Mouse (Mus musculus): ENCODE data around the gene Spryd3. TPM values are rescaled to one million over a fixed set of nuclear protein-coding genes. Genes with fewer than 3 reads are reported as not detected.
A peak's percentile ranks its signal among the peaks of the same experiment; 100 is the strongest.

Gene Spryd3
- polyA plus RNA-seq, 1 experiment from 2014 or later, result 95.9 TPM

GRCm38 (mm10) chr15:102105764-102106730, 30.0 kb downstream of the Spryd3 start:
- Histone ChIP-seq H3K9me3 (replicated peaks; ENCODE audit: control insufficient read depth, low read length, poor library complexity, severe bottlenecking) (no peaks in the 10 kb centered on the region), H3K4me3 (ENCODE audit: low read depth, low read length) (peak overlapping the region; percentile 38; the same call in 1 of the 2 replicates), H3K36me3 (ENCODE audit: control insufficient read depth, insufficient read depth, low read length) (no peaks in the 10 kb centered on the region), H3K4me2 (ENCODE audit: low read length) (peak overlapping the region; percentile 77), H3K27ac (ENCODE audit: low read length) (no peak overlapping the region), H3K9ac (ENCODE audit: low read depth, low read length) (no peak overlapping the region), H3K4me1 (ENCODE audit: control insufficient read depth, insufficient read depth, low read length) (peaks cover 12% of the 10 kb centered on the region), H3K27me3 (ENCODE audit: control insufficient read depth, insufficient read depth, low read depth, low read length) (peaks cover 23% of the 10 kb centered on the region)
- ATAC-seq, result no peak
- WGBS, result 31% methylated on average over 18 of the region's 18 CpGs

GRCm38 (mm10) chr15:102105360-102105759, 30.7 kb downstream of the Spryd3 start:
- no peak overlapping the region for H3K27ac ChIP-seq (ENCODE audit: low read length)
- no peaks in the 10 kb centered on the region for H3K36me3 ChIP-seq (ENCODE audit: control insufficient read depth, insufficient read depth, low read length)
- peaks cover 23% of the 10 kb centered on the region for H3K27me3 ChIP-seq (ENCODE audit: control insufficient read depth, insufficient read depth, low read depth, low read length)
- ATAC-seq, result no peak
- no peak overlapping the region for H3K4me2 ChIP-seq (ENCODE audit: low read length)
- no peaks in the 10 kb centered on the region for H3K9me3 ChIP-seq (replicated peaks; ENCODE audit: control insufficient read depth, low read length, poor library complexity, severe bottlenecking)
- H3K4me3 ChIP-seq (ENCODE audit: low read depth, low read length), result no peak overlapping the region
- H3K9ac ChIP-seq (ENCODE audit: low read depth, low read length), result no peak overlapping the region
- peaks cover 14% of the 10 kb centered on the region for H3K4me1 ChIP-seq (ENCODE audit: control insufficient read depth, insufficient read depth, low read length)
- 45% methylated on average over 5 of the region's 5 CpGs for WGBS

- no peak for ATAC-seq
- Histone ChIP-seq H3K4me2 (ENCODE audit: low read length) (no peak overlapping the region), H3K9ac (ENCODE audit: low read depth, low read length) (no peak overlapping the region), H3K4me3 (ENCODE audit: low read depth, low read length) (no peak overlapping the region), H3K36me3 (ENCODE audit: control insufficient read depth, insufficient read depth, low read length) (no peaks in the 10 kb centered on the region), H3K9me3 (replicated peaks; ENCODE audit: control insufficient read depth, low read length, poor library complexity, severe bottlenecking) (no peaks in the 10 kb centered on the region), H3K27ac (ENCODE audit: low read length) (no peak overlapping the region), H3K27me3 (ENCODE audit: control insufficient read depth, insufficient read depth, low read depth, low read length) (peaks cover 25% of the 10 kb centered on the region), H3K4me1 (ENCODE audit: control insufficient read depth, insufficient read depth, low read length) (peaks cover 19% of the 10 kb centered on the region)
- WGBS, result 30% methylated on average over 12 of the region's 12 CpGs
These were observed 32.0 kb downstream of the Spryd3 start for GRCm38 (mm10) chr15:102103947-102104555.

- Histone ChIP-seq H3K4me3 (ENCODE audit: low read depth, low read length) (peak overlapping the region; percentile 10), H3K9me3 (replicated peaks; ENCODE audit: control insufficient read depth, low read length, poor library complexity, severe bottlenecking) (no peaks in the 10 kb centered on the region), H3K36me3 (ENCODE audit: control insufficient read depth, insufficient read depth, low read length) (no peaks in the 10 kb centered on the region), H3K4me2 (ENCODE audit: low read length) (peak overlapping the region; percentile 10; the same call in 1 of the 2 replicates), H3K4me1 (ENCODE audit: control insufficient read depth, insufficient read depth, low read length) (peaks cover 19% of the 10 kb centered on the region), H3K27ac (ENCODE audit: low read length) (peak overlapping the region; percentile 8; the same call in 1 of the 2 replicates), H3K27me3 (ENCODE audit: control insufficient read depth, insufficient read depth, low read depth, low read length) (peaks cover 25% of the 10 kb centered on the region), H3K9ac (ENCODE audit: low read depth, low read length) (no peak overlapping the region)
- no peak for ATAC-seq
- 4% methylated on average over 14 of the region's 14 CpGs for WGBS
These were observed 32.6 kb downstream of the Spryd3 start for GRCm38 (mm10) chr15:102103371-102103946.

- Histone ChIP-seq H3K9me3 (replicated peaks; ENCODE audit: control insufficient read depth, low read length, poor library complexity, severe bottlenecking) (no peaks in the 10 kb centered on the region), H3K4me3 (ENCODE audit: low read depth, low read length) (peak overlapping the region; percentile 10), H3K27me3 (ENCODE audit: control insufficient read depth, insufficient read depth, low read depth, low read length) (peaks cover 25% of the 10 kb centered on the region), H3K4me1 (ENCODE audit: control insufficient read depth, insufficient read depth, low read length) (peaks cover 19% of the 10 kb centered on the region), H3K4me2 (ENCODE audit: low read length) (peak overlapping the region; percentile 9; the same call in 1 of the 2 replicates), H3K9ac (ENCODE audit: low read depth, low read length) (no peak overlapping the region), H3K27ac (ENCODE audit: low read length) (peak overlapping the region; percentile 61; the same call in 1 of the 2 replicates), H3K36me3 (ENCODE audit: control insufficient read depth, insufficient read depth, low read length) (0 out of 2 replicates have a peak, but pooled peaks cover 2% of the 10 kb centered on the region)
- no peak for ATAC-seq
- 13% methylated on average over 5 of the region's 6 CpGs for WGBS
These were observed 33.4 kb downstream of the Spryd3 start for GRCm38 (mm10) chr15:102102548-102103121.

DNA sequence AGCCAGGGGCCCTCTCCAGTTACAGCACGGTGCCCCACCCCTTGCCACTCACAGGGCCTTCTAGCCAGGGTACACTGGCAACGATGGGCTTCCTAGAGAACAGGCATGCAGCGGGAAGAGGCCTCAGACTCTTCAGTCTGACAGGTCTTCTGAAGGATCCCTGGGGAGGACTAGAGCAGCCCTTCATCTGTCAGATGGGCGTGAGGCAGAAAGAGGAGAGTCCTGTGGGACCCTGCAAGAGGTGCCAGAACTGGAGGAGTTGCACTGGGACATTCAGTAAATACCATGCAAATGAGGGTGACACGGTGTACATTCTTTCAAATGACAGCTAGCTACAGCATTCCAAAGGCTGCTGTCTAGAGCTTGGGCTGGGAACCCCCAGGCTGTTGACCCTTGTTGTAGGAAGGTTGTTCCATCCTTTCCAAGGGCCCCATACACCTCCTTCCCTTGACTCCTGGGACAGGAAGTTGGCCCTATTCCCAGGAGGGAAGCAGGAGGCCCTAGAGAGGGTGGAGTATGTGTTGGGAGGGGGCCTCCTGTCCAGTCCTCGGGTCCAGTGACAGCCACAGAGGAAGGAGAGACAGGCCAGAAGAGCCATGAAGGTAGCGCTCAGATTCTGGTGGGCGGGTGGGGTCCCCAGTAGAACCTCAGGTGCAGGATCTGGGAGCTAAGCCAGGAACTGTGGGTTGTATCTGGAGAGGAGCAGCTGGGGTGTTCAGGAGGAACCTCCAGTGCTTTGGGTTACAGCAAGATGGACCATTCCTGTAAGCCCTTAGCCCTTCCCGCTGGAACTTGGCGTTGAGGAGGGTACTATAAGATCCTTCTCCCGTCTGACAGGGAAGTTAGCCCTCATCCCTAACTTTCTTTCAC, 34.1 kb downstream of the Spryd3 start:
- Histone ChIP-seq H3K27ac (ENCODE audit: low read length) (peak overlapping the region; percentile 61; the same call in 1 of the 2 replicates), H3K4me1 (ENCODE audit: control insufficient read depth, insufficient read depth, low read length) (peaks cover 13% of the 10 kb centered on the region; the same call in 1 of the 2 replicates), H3K4me3 (ENCODE audit: low read depth, low read length) (no peak overlapping the region), H3K9ac (ENCODE audit: low read depth, low read length) (peak overlapping the region; percentile 18; the same call in 1 of the 2 replicates), H3K27me3 (ENCODE audit: control insufficient read depth, insufficient read depth, low read depth, low read length) (peaks cover 23% of the 10 kb centered on the region), H3K4me2 (ENCODE audit: low read length) (peak overlapping the region; percentile 9; the same call in 1 of the 2 replicates), H3K36me3 (ENCODE audit: control insufficient read depth, insufficient read depth, low read length) (0 out of 2 replicates have a peak, but pooled peaks cover 6% of the 10 kb centered on the region), H3K9me3 (replicated peaks; ENCODE audit: control insufficient read depth, low read length, poor library complexity, severe bottlenecking) (no peaks in the 10 kb centered on the region)
- ATAC-seq, result no peak
- WGBS, result 37% methylated on average over 11 of the region's 11 CpGs

- Histone ChIP-seq H3K4me2 (ENCODE audit: low read length) (peak overlapping the region; percentile 90), H3K36me3 (ENCODE audit: control insufficient read depth, insufficient read depth, low read length) (0 out of 2 replicates have a peak, but pooled peaks cover 6% of the 10 kb centered on the region), H3K4me1 (ENCODE audit: control insufficient read depth, insufficient read depth, low read length) (peaks cover 8% of the 10 kb centered on the region; the same call in 1 of the 2 replicates), H3K27ac (ENCODE audit: low read length) (peak overlapping the region; percentile 41; the same call in 1 of the 2 replicates), H3K4me3 (ENCODE audit: low read depth, low read length) (peak overlapping the region; percentile 56), H3K9ac (ENCODE audit: low read depth, low read length) (peak overlapping the region; percentile 18; the same call in 1 of the 2 replicates), H3K27me3 (ENCODE audit: control insufficient read depth, insufficient read depth, low read depth, low read length) (peaks cover 16% of the 10 kb centered on the region), H3K9me3 (replicated peaks; ENCODE audit: control insufficient read depth, low read length, poor library complexity, severe bottlenecking) (no peaks in the 10 kb centered on the region)
- 27% methylated on average over 10 of the region's 10 CpGs for WGBS
- no peak for ATAC-seq
These were observed 34.9 kb downstream of the Spryd3 start for GRCm38 (mm10) chr15:102100996-102101671.

All from midbrain, embryonic 16.5 days (tissue).